Mouse (Mus musculus): ENCODE measurements around the gene Ntrk3.
A peak's percentile ranks its signal among the peaks of the same experiment; 100 is the strongest.

The Ntrk3 gene

DNA sequence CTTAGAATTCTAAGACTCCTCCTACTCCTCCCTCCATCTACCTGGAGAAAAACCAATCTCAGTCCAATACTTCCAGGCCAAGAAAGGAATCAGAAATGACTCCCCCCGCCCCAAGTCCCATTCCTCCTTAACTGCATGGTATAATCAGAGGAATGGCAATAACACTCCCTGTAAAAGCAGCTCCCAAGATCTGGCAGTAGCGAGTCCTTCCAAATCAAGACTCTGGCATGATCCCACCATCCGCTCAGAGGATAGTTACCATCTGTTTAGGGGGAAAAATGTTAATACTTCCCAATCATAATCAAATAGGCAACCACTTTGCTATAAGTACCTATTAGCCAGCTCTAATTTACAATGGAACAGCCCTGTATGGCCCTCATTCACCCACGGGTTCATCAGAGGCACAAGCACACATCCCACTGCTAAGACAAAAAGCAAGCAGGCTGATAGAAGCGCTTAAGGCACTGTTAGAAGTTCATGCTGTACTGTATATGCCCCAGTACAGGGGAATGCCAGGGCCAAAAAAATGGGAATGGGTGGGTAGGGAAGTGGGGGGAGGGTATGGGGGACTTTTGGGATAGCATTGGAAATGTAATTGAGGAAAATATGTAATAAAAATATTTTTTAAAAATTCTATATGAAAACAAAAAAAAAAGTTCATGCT lies 294.3 kb downstream of the Ntrk3 start:
- DNase-seq (ENCODE audit: low read depth, low spot score), result no peak

GRCm38 (mm10) chr7:78441706-78442105 lies 296.1 kb downstream of the Ntrk3 start:
- no peak for DNase-seq (ENCODE audit: low read depth, low spot score)

GRCm38 (mm10) chr7:78440896-78441295 lies 296.9 kb downstream of the Ntrk3 start:
- DNase-seq (ENCODE audit: low read depth, low spot score), result no peak

DNA sequence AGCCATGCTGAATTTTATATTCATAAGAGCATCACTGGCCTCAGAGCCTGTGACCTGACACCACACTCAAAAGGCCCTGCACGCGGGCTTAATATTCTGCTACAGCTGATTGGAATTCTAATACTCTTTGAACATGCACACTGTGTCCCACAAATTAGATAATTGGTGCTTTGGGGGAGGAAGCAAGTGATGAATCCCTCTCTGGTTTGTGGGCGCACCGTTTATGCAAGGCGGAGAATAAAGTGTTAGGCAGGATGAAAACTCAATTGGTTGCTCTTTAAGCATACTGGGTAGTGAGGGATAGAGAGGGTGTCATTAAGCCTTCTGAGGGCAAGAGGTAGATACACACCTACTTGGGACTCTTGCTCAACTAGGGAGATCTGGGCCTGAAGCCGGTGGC lies 297.3 kb downstream of the Ntrk3 start:
- DNase-seq (ENCODE audit: low read depth, low spot score), result no peak

DNA sequence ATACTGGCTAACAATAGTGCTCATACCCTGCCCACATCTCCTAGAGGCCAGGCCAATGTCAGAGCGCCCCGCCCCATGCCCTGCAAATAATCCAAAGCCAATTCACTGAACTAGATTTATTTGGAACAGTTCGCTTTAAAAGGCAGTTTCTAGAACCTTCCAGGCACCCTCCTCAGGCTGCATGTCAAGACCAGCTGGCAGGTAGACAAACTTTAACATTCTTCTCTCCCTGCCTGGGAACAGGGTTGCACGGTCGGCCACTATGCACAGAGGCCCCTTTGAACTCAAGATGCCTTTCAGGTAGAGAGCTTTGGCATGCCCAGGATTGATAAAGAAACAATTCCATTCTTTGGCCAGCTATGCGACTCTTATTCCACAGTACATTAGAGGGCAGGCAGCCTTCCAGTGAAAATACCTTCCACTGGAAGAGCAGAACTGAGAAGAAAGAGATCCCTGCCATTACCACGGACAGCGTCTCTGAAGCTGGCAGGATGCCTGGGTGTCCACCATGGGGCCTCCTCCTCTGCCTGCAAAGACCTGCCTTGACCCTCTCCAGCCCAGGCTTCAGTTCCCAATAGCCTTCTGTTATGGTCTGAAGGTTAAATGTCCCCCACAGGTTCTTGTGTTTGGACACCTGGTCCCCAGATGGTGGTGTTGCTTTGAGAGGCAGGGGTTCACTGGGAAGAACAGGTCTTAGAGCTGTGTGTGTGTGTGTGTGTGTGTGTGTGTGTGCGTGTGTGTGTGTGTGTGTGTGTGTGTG lies 298.3 kb downstream of the Ntrk3 start:
- DNase-seq (ENCODE audit: low read depth, low spot score), result no peak

DNA sequence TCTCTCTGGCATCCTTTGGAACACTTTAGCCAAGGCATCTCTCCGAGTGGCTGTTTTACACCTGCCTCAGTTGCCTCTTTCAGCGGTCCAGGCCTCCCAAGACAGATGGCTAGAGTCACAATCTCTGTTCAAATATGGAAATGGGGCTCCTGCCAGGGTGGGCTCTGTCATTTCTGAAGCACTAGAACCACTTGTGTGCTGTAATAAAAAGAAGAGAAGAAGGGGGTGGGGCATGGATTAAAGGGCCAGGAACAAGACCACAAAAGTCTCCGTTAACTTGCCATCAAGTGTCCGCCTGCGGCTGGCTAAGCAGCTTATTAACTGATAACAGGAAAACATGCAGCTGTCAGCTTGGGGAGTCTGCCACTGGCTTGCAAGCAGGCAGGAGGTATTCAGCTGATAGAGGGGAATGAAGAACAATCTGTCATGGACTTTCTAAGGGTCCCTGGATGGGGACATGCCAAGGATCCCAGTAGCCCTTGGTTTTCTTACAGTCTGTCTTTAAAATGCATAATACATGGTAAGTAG lies 304.1 kb downstream of the Ntrk3 start:
- no peak for DNase-seq (ENCODE audit: low read depth, low spot score)

GRCm38 (mm10) chr7:78431611-78432010 lies 306.2 kb downstream of the Ntrk3 start:
- DNase-seq (ENCODE audit: low read depth, low spot score), result no peak

GRCm38 (mm10) chr7:78412172-78412571 lies 325.6 kb downstream of the Ntrk3 start:
- DNase-seq (ENCODE audit: low read depth, low spot score), result no peak

GRCm38 (mm10) chr7:78409970-78410369 lies 327.8 kb downstream of the Ntrk3 start:
- peak; percentile 15 for DNase-seq (ENCODE audit: low read depth, low spot score)

GRCm38 (mm10) chr7:78406641-78407291 lies 331.0 kb downstream of the Ntrk3 start:
- DNase-seq (ENCODE audit: low read depth, low spot score), result no peak

DNA sequence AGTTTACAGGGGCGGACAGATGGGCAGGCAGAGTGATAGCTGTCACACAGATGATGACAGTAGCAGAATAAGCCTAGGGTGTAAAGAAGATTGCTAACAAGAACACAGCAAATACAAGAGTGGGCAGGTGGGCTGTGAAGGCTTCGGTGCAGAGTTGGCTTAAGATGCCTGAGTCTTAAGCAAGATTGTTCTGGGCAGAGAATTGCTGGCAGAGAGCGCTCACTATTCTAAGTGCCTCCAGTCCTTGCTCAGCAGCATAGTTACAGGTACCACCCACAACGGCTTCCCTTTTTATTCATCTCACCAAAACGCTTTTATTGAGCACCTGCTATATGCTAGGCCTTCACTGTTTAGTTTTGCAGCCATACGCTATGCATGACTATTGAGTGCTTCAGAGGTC lies 333.3 kb downstream of the Ntrk3 start:
- no peak for DNase-seq (ENCODE audit: low read depth, low spot score)

- DNase-seq (ENCODE audit: low read depth, low spot score), result no peak
Observed at GRCm38 (mm10) chr7:78402495-78402894, 335.3 kb downstream of the Ntrk3 start.

- DNase-seq (ENCODE audit: low read depth, low spot score), result no peak
Observed at GRCm38 (mm10) chr7:78400219-78400618, 337.6 kb downstream of the Ntrk3 start.

GRCm38 (mm10) chr7:78398377-78398776 lies 339.4 kb downstream of the Ntrk3 start:
- DNase-seq (ENCODE audit: low read depth, low spot score), result no peak

- DNase-seq (ENCODE audit: low read depth, low spot score), result no peak
Observed at GRCm38 (mm10) chr7:78397215-78397614, 340.6 kb downstream of the Ntrk3 start.

DNA sequence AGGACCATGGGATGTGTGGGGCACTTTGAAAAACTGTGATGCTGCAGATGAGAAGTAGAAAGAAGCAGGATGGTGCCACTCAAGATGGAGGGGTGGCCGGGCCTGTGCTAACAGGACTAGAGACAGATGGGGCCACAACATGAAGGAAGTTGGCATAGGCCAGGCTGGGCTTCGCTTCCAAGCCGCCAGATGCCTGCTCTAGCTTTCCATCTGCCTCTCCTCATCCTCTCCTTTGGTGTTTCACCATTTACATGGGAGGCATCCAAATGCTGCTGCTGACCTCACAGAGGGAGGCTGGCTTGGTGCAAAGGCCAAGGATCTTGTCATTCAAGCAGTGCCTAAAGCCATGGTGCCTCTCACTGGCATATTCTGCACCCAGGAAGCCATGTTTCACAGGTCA lies 347.8 kb downstream of the Ntrk3 start:
- DNase-seq (ENCODE audit: low read depth, low spot score), result no peak

GRCm38 (mm10) chr7:78388101-78388500 lies 349.7 kb downstream of the Ntrk3 start:
- no peak for DNase-seq (ENCODE audit: low read depth, low spot score)

DNA sequence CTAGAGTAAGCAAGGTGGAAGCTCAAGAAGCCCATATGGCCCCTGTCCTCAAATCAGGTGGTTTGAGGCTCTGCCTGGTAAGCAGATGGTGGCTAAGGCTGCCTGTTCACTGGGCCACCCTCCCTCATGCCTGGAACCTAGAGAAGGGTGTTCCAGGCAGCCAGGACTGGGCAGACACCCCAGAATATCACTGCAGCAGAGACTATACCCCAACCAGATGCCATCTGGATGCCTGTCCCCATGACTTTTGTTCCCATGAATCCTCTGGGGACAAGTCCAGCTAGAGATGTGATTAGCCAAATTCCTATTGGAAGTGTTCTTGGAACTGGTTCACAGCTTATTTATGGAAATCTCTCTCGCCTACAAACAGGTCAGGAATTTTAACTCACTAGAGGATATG lies 351.8 kb downstream of the Ntrk3 start:
- no peak for DNase-seq (ENCODE audit: low read depth, low spot score)

- DNase-seq (ENCODE audit: low read depth, low spot score), result no peak
Observed at GRCm38 (mm10) chr7:78384111-78384510, 353.7 kb downstream of the Ntrk3 start.

DNA sequence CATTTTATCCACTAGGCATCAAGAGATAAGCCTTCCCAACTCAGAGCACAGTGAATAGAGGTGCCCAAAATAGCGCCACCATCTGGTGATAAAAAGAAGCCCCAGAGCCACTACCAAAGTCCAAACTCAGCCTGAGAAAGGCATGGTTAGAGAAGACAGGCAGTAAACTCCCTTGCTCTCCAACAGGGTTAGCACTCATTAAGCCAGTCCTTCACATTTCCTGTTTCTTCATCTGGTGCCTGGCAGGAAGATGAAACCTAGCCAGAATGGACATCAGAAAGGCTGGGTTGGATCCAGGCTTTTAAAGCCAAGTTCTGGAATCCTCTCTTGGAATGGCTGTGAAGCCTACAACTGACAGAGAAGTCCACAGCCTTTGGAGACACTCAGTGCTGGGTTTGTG lies 355.7 kb downstream of the Ntrk3 start:
- DNase-seq (ENCODE audit: low read depth, low spot score), result no peak

DNA sequence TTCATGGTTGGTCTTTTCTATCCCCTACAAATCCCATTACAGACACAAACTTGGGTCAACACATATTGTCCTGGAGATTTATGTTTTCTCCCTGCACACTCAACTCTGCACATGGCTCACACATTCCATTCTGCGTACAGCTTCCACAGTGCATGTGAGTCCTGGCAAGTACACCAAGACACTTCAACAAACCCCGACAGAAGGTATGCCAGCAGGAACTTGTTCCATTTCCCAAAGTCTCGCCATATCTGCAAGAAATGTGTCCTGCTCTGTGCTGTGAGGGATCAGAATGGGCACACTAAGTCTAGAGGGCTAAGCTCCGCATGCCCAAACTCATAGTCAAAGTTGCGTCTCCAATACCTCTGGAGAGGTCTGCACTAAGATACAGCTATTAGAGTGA lies 358.0 kb downstream of the Ntrk3 start:
- no peak for DNase-seq (ENCODE audit: low read depth, low spot score)

DNA sequence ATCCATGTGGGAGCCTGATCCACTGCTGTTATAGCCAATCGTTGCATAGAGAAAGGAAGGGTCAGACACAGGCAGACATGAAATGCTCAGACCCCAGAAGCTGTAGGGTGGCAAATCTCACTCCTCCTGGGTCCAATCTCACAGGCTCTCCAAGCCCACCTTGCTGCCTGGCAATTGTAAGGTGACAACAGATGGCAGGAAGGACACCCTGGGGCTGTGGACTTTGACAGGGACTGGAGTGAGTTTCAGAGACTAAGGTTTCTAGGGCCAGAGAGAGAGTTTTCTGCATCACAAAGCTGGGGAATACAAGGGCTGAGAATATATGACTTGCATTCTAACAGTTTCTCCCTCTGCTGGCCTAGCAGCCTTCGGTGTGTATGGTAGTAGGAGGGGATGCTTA lies 359.5 kb downstream of the Ntrk3 start:
- no peak for DNase-seq (ENCODE audit: low read depth, low spot score)

- no peak for DNase-seq (ENCODE audit: low read depth, low spot score)
Observed at GRCm38 (mm10) chr7:78376875-78377274, 360.9 kb downstream of the Ntrk3 start.
